Mouse (Mus musculus): ENCODE data around the gene Lpar1.

The Lpar1 gene

GRCm38 (mm10) chr4:58447841-58448240 lies 105.9 kb downstream of the Lpar1 start:
- no peak for DNase-seq (ENCODE audit: low spot score in 2 of 2)

- DNase-seq (ENCODE audit: low spot score in 2 of 2): no peak
Observed at GRCm38 (mm10) chr4:58445846-58446245, 107.9 kb downstream of the Lpar1 start.

- DNase-seq (ENCODE audit: low spot score in 2 of 2): no peak
Observed at GRCm38 (mm10) chr4:58442338-58442737, 111.4 kb downstream of the Lpar1 start.

GRCm38 (mm10) chr4:58438654-58439053 lies 115.0 kb downstream of the Lpar1 start:
- DNase-seq (ENCODE audit: low spot score in 2 of 2): no peak

GRCm38 (mm10) chr4:58437271-58437670 lies 116.4 kb downstream of the Lpar1 start:
- no peak for DNase-seq (ENCODE audit: low spot score in 2 of 2)

GRCm38 (mm10) chr4:58423276-58423930 lies 130.3 kb downstream of the Lpar1 start:
- no peak for DNase-seq (ENCODE audit: low spot score in 2 of 2)

- DNase-seq (ENCODE audit: low spot score in 2 of 2): no peak
Observed at GRCm38 (mm10) chr4:58419225-58419624, 134.5 kb downstream of the Lpar1 start.

- no peak for DNase-seq (ENCODE audit: low spot score in 2 of 2)
Observed at GRCm38 (mm10) chr4:58417319-58417718, 136.4 kb downstream of the Lpar1 start.

GRCm38 (mm10) chr4:58415537-58415936 lies 138.2 kb downstream of the Lpar1 start:
- DNase-seq (ENCODE audit: low spot score in 2 of 2): no peak

- DNase-seq (ENCODE audit: low spot score in 2 of 2): no peak
Observed at GRCm38 (mm10) chr4:58413188-58414185, 140.2 kb downstream of the Lpar1 start.

GRCm38 (mm10) chr4:58401973-58402501 lies 151.7 kb downstream of the Lpar1 start:
- no peak for DNase-seq (ENCODE audit: low spot score in 2 of 2)

- DNase-seq (ENCODE audit: low spot score in 2 of 2): peak; percentile 2 to 14
Observed at GRCm38 (mm10) chr4:58400861-58401341, 152.8 kb downstream of the Lpar1 start.
